Mouse (Mus musculus) frontal cortex, adult (tissue): ENCODE data around the gene Bend5.

Experiments used
- ATAC-seq: cut with Nextera tagmentation; 2 replicates; pipeline ENCODE4 v1.9.2; 2017; ENCODE audit warnings: mild to moderate bottlenecking, moderate library complexity, mixed read lengths; ENCODE audit not compliant: low TSS enrichment

The Bend5 gene

DNA sequence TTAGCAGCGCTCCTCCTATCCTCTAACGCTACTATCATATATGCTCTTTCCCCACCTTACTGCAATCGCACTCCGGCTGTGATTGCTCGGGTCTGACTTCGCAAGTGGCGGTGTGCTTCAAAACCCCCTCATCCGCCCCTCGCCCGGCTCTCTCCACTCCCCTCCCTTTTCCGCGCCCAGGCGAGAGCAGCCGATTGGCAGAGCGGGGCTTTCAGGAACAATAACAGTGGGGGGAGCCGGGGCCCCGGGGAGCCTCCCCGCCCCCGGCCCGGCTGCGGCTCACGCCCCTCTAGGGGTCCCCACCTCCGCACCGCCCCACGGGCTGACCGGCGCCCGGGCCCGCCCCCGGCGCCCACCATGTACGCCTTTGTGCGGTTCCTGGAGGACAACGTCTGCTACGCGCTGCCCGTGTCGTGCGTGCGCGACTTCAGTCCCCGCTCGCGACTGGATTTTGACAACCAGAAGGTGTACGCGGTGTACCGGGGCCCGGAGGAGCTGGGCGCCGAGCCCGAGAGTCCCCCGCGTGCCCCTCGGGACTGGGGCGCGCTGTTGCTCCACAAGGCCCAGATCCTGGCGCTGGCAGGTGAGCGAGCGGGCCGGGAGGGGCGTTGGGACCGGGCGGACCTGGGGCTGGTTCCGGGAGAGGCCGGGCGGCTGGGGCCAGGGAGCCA lies at the start of gene Bend5:
Bend5 (plus strand) TSS at position 189 of the 671 bp plus-strand sequence.
- peak; percentile 81 for ATAC-seq

DNA sequence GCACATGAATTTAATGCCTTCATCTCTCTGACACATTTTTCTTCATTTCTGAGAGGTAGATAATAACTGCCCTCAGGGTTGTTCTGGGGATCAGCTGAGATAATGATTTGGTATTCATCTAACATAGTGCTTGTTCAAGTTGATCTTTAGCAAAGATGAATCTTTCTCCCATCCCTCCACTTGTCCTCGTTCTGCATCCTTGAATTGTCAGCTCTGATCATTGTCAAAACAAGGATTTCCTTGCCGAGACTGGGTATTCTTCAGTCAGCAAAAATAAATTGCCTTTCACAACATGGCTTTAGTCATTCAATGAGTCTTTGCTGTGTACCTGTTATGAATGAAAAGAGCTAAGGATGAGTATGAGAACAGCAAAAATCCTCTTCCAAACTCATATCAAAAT lies 47.0 kb upstream of the Bend5 start:
- ATAC-seq, result no peak

DNA sequence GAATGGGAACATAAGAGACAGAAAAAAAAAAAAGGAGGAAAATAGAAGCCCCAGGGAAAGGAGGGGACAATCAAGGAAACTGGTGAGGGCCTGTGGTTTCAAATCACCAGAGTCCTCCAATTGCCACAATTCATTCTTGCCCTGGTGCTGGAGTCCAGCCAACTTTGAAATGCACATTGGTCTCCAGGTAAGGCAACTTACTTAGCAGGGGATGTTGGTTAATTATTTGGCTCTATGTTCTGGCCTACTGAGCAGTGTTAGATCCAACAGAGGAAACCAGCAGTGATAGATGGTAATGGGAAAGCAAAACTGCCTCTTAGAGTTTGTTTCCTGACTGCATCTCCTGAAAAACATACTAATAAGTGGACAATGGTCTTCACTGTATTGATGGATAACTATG lies 37.6 kb upstream of the Bend5 start:
- no peak for ATAC-seq

DNA sequence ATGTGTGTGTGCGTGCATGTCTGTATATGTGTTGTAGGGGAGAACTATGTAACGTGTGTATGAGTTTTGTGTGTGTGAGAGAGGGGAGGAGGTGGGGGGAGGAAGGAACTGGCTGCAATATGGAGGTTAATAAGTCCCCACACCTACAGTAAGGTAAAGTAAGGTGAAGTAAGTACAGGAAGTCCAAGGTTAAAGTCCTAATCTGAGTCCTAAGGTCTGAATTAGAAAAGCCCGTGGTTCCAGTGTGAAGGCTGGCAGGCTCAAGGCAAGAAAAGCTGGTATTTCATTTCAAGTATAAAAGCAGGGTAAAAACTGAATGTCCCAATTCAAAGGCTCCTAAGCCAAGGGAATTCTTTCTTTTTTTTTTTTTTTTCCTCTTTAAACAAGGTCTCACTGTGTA lies 36.7 kb upstream of the Bend5 start:
- ATAC-seq, result no peak

DNA sequence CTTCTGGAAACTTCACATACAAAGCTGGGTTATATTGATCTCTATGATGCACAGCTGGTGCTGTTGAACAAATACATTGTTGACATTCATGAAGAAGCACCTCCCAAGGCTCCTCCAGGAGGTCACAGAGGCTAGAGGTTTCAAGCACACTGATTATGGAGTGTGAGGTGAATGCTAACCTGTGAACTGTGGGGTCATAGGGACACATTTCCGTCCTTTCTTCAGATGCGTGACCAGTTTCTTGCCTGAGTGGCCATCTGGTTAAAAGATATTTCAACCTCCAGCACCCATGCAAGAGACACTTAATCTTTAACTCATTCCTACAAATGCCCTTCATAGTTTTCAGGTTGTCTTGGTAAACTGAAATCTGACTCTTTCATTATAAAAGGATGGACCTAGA lies 31.7 kb upstream of the Bend5 start:
- ATAC-seq, result no peak

DNA sequence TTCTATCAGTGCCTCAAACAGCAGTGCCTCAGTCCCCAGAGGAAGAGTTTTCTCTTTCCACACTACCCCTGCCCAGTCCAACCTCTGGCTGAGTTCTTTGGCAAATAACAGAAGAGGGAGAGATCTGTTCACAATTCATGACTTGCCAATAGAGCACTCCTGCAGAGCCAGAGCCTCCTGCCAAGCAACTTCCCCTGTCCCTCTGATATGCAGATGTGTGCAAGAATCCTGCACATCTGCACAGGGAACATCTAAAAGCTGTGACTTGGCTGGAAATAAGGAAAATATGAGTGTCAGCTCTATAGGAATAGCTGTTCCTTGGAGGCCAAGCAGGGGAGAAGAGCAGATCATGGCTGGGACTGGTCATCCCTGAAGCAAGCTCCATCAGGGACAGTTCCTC lies 24.1 kb upstream of the Bend5 start:
- no peak for ATAC-seq

DNA sequence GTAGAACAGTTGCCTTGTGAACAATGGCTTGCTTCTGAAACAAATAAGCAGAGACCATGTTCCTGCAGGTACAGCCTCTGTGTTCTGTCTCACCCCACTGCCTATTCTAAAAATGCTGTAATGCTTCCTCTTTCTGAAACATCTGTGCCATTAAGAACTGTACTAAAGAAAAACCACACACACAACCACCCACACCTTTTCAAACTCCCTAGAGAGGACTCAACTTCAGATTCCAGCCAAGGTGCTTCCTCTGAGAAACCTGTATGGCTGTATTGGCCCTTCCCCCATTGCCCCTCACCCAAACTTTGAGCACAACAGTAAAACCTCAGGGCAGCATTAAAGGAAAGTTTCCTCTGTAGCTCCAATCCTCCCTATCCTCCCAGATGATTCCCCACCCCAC lies 15.0 kb upstream of the Bend5 start:
- ATAC-seq, result no peak

DNA sequence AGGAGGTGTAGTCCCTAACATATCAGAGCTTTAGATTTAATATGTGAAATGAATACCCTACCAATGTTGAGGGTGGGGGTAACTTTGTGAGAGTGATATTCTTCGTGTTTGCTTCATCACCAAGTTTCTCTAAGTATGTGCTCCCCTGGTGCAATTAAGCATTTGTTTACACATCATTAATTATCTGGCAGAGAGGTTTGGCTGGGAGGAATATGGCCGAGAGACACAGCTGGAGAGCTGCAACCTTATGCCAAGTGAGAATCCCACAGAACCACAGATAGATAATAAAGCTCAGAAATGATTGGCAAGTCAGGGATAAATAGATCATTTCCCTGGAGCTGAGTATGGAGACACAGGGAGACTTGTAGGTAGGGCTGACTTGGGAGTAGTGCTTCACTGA lies 14.1 kb upstream of the Bend5 start:
- ATAC-seq, result no peak

DNA sequence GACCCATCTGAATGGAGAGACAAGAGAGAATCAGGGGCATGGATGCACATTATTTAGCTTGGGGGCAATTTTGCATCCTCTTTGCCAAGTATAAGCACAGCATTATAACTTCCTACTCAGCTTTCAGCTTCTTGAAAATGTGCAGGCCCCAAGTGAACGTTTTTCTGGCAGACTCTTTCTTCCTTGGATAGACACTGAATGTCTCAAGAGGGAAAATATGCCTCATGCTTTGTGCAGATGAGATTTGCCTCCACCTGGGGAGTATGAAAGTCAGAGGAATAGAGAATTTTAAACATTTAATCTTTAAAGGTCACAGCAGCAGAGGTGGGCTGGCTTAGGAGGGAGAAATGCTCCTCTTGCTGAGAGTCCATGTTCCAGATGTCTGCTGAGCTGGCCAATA lies 11.6 kb upstream of the Bend5 start:
- peak; percentile 66 for ATAC-seq

DNA sequence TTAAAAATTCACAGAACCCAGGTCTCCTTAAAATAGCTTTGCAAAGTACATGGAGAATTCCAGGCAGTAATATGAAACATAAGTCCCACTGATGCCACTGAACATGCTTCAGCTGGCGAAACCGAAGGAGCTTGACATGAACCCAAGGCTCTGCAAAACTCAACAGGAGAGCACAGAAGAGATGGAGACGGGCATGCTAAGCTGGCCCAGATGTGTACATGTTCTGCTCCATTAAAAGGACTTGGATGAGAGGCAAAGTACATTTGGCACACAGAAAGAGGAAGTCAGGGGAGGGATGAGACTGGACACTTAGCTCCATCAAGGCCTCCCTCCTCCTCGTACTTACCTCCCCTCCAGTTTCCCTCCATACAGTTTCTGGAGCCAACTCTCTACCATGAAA lies 4.1 kb upstream of the Bend5 start:
- ATAC-seq, result no peak

DNA sequence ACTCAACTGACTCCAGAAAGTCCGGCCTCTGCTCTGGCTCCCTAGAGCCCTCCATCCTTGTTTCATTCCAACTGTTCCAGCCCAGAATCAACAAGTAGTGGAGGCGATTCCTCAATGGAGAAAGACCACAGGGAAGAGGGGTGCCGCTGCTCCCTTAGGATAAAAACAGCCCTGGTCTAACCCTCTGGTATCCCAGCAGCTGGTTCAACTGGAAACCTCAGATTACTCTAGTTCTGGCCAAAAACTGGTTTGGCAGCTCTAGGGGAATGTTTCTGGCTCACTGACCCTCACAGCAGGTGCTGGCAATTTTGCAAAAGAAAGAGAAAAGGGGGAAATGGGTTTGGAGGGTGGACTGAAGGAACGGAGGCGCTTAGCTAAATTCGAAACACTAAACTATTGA lies 407 bp upstream of the Bend5 start:
- ATAC-seq, result peak; percentile 14

DNA sequence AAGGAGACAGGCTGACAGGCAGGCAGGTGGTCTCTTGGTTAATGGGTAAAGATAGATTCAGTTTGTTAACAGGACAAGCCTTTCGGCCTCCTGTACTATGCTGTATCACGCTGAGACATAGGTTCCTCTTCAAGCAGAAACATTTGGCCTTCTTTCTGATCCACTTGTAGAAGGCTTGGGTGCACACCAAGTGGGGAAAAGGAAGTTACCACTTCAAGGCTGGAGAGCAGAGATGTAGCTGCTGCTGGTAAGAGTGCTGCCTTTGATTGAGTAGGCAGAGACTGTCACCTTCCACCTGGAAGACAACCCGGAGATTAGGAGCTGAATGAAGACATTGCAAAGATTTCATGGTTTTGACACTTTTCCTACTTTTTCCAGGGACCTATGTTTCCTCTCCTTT lies 1.3 kb downstream of the Bend5 start:
- ATAC-seq, result no peak

DNA sequence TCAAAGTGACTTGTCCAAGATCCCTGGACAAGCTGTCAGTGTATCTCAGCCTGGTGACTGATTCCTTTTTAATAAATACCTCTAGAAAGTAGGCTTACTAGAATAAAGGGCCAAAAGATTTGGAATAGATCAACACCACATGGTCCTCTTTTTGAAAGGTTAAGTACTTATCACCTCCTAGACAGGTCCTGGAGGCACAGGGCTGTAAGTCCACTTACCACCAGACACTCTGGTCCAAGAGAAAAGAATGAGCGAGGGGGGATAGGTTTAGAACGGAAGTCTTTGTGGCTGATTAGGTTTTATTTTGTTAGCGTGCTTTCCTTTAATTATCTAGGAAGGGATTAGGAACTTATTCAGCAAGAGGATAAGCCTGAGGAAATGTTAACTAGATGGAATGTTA lies 1.7 kb downstream of the Bend5 start:
- ATAC-seq, result no peak

DNA sequence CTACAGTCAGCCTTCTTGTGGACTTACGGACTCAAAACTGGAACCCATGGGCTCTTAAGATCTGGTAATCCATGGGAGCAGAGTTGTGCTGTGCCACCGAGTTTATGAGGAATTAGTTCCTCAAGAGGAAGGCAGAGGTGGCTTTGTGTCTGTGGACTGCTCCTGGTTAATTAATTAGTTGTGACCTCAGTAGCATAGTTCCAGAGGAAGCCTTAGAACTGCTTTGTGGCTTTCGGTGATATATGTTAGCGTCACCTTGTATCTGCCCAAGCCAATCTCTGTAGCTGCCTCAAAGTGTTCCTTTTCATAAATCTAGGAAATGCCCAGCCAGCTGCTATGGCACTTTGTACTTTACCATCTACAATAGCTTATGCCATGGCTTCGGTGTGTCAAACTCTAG lies 2.9 kb downstream of the Bend5 start:
- no peak for ATAC-seq

DNA sequence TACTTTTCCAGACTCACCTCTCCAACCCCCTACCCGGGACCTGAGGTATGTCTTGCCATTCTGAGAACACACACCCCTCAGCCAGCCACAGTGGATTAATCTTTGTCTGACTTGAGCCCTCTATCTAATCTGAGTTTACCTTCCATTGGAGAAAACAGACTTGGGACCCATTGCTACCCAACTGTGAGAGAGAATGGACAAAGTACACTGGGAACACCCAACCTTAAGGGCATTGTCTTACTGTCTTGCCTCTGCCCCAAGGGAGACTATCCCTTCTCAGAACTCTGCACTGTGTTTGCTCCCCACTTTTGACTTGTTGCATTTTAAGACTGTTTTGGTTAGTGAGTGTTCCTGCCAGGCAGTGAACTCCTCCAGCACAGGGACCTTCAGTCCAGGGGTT lies 4.7 kb downstream of the Bend5 start:
- ATAC-seq, result no peak

DNA sequence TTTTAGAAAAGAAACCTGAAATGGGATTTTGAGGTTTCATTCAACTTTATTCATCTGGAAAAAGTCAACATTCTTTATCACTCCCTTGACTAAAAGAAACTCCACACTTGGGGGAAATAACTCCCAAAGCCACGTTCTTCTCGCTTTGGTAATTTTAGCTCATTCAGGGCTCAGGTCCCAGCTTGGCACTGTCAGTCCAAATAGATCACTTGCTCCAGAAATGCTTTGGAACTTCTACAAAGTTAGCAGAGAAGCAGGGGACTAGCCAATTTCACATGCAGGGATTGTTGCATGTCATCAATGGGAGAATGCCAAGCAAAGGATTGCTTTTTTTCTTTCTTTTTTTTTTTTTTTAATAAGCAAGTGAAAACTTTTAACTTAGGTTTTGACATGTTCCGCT lies 5.2 kb downstream of the Bend5 start:
- no peak for ATAC-seq

DNA sequence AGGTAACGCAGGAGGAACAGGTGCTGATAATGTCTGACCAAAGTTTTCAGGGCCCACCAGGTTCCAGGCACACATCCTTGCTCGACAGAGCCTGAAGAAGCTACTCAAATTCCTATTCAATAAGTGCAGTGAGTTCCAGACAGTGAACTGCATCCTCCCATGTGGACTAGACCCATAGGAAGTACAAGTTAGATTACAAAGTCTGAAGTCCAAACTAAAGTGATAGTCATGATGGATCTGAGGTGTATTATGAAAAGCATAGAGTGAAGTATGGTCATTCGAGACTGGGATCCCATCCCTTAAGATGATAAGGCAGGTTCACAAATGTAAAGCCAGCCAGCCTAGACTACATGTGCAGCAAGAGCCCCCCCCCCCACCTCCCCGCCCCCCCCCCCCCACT lies 6.1 kb downstream of the Bend5 start:
- ATAC-seq, result no peak

DNA sequence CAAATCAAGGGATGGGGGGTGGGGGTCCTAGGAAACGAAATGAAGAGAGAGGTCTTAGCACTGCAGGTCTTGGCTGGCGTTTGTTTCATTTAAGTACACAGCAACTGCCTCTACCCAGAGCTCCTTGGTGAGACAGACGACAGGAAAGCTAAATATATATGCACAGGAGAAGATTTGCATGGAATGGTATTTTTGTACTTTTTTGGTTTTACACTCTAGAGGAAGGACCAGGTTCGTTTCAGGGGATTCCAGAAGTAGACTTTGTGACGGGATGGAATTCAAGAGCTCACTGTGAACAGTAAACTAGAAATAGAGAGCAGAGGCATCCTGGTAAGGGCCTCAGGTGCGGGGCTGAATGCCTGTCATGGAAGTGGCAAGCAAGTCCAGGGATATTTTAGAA lies 7.0 kb downstream of the Bend5 start:
- ATAC-seq, result peak; percentile 76

DNA sequence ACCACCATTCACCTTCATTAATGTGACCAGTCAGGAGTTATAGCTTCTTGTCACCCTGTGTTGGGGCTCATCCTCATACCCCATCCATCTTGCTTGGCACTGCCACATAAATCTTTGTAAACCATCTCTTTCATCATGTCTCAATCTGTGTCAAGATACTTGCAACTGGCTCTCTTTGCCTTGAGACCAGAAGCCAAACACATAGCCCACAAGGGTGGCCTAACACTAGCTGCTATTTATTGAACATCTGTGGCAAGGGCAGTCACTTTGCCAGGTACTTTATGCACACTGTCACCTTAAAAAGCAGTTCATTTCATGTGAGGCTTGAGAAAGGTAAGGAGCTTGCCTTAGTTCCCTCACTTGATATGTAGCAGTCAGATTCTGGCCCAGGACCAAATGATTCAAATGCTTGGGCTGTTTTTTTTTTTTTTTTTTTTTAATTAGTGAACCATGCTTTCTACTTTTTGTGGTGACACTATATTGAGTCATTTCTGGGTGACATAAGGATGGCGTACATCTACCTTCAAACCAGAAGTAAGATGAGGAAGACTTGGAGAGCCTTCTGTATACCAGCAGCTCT lies 9.7 kb downstream of the Bend5 start:
- ATAC-seq, result no peak

DNA sequence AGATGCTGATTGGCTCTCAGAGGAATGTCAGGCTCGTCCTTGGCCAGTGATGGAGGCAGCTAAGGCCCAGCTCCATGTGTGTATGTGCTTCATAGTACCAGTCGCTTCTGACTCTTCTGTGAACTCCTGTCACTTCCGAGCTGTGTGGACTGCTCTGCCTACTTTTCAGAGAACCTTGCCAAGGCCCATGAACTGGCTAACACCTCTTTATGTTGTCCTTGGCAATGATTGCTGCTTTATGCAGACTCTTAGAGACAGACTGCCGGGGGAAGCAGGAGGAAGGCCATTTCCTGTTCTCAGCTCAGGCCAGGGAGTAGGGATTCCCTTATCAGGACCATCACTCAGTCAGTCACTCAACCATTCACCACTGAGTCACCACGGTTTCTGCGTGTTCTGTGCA lies 10.4 kb downstream of the Bend5 start:
- ATAC-seq, result no peak

DNA sequence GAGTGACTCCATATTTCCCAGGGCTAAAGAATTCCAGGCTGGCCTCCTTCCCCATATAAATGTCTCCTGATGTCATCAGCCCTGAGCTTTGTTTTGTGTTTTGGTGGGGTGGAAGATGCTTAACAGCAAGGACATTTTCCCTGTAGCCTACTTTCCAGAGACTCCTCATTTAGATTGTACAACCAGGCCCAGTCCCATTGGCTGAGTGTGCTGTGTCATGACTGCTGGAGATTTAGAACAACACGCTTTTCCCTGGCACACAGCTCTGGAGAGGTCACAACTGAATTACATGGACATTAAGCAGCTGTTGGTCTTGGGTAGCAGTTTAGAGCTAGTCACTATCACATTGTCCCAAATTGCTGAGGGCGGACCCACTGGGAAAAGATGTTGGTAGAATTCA lies 16.4 kb downstream of the Bend5 start:
- no peak for ATAC-seq

DNA sequence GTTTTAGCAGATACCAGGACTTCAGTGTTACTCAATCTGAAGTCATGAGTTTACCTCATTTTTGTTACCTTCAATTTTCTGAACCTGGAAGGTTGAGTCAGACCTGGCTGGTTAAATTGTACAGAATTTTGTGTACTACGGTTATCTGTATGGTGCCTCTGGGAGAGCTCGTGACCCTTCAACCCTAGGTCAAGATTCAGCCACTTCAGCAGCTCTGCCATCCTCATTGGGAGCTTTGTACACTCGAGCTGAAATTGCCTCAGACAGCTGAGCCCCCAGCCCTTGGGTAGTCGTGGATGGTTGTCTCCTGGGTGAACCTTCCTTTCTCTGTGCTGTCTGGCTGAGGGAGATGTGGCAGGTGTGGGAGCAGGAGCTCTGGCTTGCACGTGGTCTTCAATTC lies 17.2 kb downstream of the Bend5 start:
- no peak; the same call in 1 of the 2 replicates for ATAC-seq

DNA sequence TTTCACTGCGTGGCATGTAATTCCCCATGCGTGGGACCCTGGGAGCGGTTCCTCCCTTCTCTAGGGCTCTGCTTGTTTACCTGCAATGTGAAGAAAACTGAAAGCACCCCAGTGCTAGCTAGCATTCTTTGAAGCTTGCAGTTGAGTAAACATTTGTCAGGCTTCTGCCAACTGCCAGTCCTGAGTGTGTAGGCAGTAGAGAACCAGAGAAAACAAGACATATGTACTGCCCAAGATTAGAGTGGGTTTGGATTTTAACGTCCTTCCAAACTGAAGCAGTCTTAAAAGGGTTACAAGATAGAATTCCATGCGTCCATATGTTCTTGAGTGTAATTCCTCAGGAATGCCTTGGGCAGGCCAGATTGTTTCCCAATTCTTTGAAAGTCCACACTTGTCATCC lies 17.6 kb downstream of the Bend5 start:
- peak; percentile 79 for ATAC-seq

DNA sequence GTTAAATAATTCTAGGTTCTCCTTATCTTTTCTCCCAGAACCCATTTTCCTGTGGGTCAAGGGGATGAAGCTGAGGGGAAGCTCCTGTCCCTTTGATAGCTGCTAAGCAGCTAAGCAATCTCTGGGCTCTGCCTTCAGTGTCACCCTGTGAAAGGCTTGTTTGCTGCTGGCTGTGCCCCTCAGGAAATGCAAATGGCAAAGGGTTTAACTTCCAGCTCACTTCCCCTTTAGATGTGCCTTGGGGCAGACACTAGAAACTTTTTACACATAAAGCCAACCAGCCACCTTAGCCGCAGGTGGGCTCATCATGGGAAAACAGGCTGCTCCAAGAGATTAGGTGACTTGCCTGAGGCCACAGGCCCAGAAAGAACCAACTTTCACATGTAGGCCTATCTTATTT lies 26.9 kb downstream of the Bend5 start:
- ATAC-seq, result no peak
